Mouse (Mus musculus) liver, adult (tissue): ENCODE data around the gene Zfp2.

ENCODE experiments used
- GATA4 ChIP-seq: IDR thresholded peaks from 2 replicates; pipeline ENCODE4 v1.6.1; 2014; ENCODE audit warnings: mild to moderate bottlenecking, low read length; ENCODE audit not compliant: insufficient replicate concordance

The Zfp2 gene

GRCm38 (mm10) chr11:50892441-50892840, 23.5 kb downstream of the Zfp2 start:
- no peak for TF ChIP-seq GATA4

- TF ChIP-seq GATA4: peak; percentile 23; the same call in 1 of the 2 replicates
Observed at GRCm38 (mm10) chr11:50887390-50888128, 28.4 kb downstream of the Zfp2 start, which contains the start of gene Zfp454. Gene Zfp454 (minus strand): TSS chr11:50887651.

- TF ChIP-seq GATA4: no peak
Observed at GRCm38 (mm10) chr11:50886933-50887293, 29.1 kb downstream of the Zfp2 start.

- no peak for TF ChIP-seq GATA4
Observed at GRCm38 (mm10) chr11:50886231-50886932, 29.6 kb downstream of the Zfp2 start.

GRCm38 (mm10) chr11:50883756-50884155, 32.2 kb downstream of the Zfp2 start:
- TF ChIP-seq GATA4: no peak

GRCm38 (mm10) chr11:50878641-50879040, 37.3 kb downstream of the Zfp2 start:
- TF ChIP-seq GATA4: no peak

GRCm38 (mm10) chr11:50850989-50851601, 64.9 kb downstream of the Zfp2 start:
- TF ChIP-seq GATA4: no peak

- no peak for TF ChIP-seq GATA4
Observed at GRCm38 (mm10) chr11:50850177-50850735, 65.7 kb downstream of the Zfp2 start, which contains the start of gene Grm6. Gene Grm6 (plus strand): TSS chr11:50850685.

GRCm38 (mm10) chr11:50849310-50849709, 66.7 kb downstream of the Zfp2 start:
- no peak for TF ChIP-seq GATA4
